Mouse (Mus musculus): ENCODE measurements around the gene 4921504E06Rik.
A peak's percentile ranks its signal among the peaks of the same experiment; 100 is the strongest.

The 4921504E06Rik gene

GRCm38 (mm10) chr2:19553821-19554592, at the start of gene 4921504E06Rik:
Gene 4921504E06Rik, minus strand, starts transcription at chr2:19553914.
- peak; percentile 91 for DNase-seq

- DNase-seq: no peak
These were observed 47.7 kb upstream of the 4921504E06Rik start for GRCm38 (mm10) chr2:19601386-19601925.

GRCm38 (mm10) chr2:19600860-19601259, 47.1 kb upstream of the 4921504E06Rik start:
- no peak for DNase-seq

GRCm38 (mm10) chr2:19599801-19600200, 46.1 kb upstream of the 4921504E06Rik start:
- DNase-seq: no peak

GRCm38 (mm10) chr2:19596988-19597387, 43.3 kb upstream of the 4921504E06Rik start:
- DNase-seq: peak; percentile 10

- no peak for DNase-seq
These were observed 42.7 kb upstream of the 4921504E06Rik start for GRCm38 (mm10) chr2:19596426-19596825.

- no peak for DNase-seq
These were observed 41.1 kb upstream of the 4921504E06Rik start for GRCm38 (mm10) chr2:19594856-19595255.

GRCm38 (mm10) chr2:19579846-19580245, 26.1 kb upstream of the 4921504E06Rik start:
- DNase-seq: no peak

- DNase-seq: no peak
These were observed 25.5 kb upstream of the 4921504E06Rik start for GRCm38 (mm10) chr2:19579180-19579579.

- DNase-seq: no peak
These were observed 8.6 kb upstream of the 4921504E06Rik start for GRCm38 (mm10) chr2:19562114-19562829.

- no peak for DNase-seq
These were observed 6.9 kb upstream of the 4921504E06Rik start for GRCm38 (mm10) chr2:19560654-19561053.

GRCm38 (mm10) chr2:19560071-19560470, 6.4 kb upstream of the 4921504E06Rik start:
- peak; percentile 6 for DNase-seq

- no peak for DNase-seq
These were observed 2.3 kb downstream of the 4921504E06Rik start for GRCm38 (mm10) chr2:19551396-19551795.

GRCm38 (mm10) chr2:19540906-19541305, 12.8 kb downstream of the 4921504E06Rik start:
- DNase-seq: no peak

- no peak for DNase-seq
These were observed 24.3 kb downstream of the 4921504E06Rik start for GRCm38 (mm10) chr2:19529428-19529827.

GRCm38 (mm10) chr2:19528797-19529196, 24.9 kb downstream of the 4921504E06Rik start:
- DNase-seq: peak; percentile 67

GRCm38 (mm10) chr2:19524071-19524470, 29.6 kb downstream of the 4921504E06Rik start:
- DNase-seq: no peak

GRCm38 (mm10) chr2:19521662-19522061, 32.1 kb downstream of the 4921504E06Rik start:
- peak; percentile 58 for DNase-seq

- DNase-seq: no peak
These were observed 33.1 kb downstream of the 4921504E06Rik start for GRCm38 (mm10) chr2:19520617-19521016.

GRCm38 (mm10) chr2:19519768-19520167, 33.9 kb downstream of the 4921504E06Rik start:
- DNase-seq: peak; percentile 75

- DNase-seq: peak; percentile 5
These were observed 35.8 kb downstream of the 4921504E06Rik start for GRCm38 (mm10) chr2:19517952-19518351.

GRCm38 (mm10) chr2:19512381-19512780, 41.3 kb downstream of the 4921504E06Rik start:
- peak; percentile 8 for DNase-seq

- no peak for DNase-seq
These were observed 42.7 kb downstream of the 4921504E06Rik start for GRCm38 (mm10) chr2:19511032-19511431.

GRCm38 (mm10) chr2:19505744-19506143, 48.0 kb downstream of the 4921504E06Rik start:
- DNase-seq: no peak

All from kidney, postnatal 10 days (tissue).